Mouse (Mus musculus) cerebellum, postnatal 25 days (tissue): ENCODE data around the gene Atp6v0a1.
A peak's percentile ranks its signal among the peaks of the same experiment; 100 is the strongest.

Experiments used
- DNase-seq, 2 experiments: peaks; one replicate each; pipeline ENCODE4 v3.0.0; 2021; ENCODE audit warnings: mixed read lengths in 2 of 2

The Atp6v0a1 gene

DNA sequence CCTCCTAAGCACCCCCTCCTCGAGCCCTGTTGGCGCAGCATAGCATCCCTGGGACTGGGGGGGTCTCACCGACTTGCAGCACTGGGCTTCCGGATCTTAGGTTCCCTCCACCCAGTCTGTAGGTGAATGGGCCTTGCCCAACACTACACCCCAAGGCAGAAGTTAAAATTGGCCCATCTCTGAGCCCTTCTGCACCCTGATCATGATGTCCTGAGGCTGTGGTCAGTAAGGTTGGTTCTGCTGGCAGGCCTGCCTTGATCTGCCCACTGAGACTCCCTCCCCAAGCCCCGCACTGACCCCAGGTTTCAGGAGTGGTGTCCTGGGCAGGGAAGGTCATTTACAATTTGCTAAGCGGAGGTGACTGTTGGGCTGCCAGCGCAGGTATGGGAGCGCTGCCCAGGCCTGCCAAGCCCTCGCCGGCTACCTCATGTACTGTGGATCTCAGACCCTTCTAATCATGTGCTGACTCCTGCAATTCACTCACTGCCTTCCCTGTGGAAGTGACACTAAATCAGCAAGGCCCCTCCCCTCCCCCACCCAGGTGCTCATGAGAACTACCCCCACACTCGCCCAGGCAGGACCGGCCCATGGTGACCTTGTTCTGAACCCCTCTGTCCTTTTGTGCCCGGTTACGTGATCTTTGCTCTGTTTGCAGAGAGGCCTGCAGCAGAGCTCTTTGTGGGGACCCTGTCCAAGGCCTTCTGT lies 53.9 kb downstream of the Atp6v0a1 start:
- DNase-seq, result peak in 1 of 2 experiments; percentile 54

DNA sequence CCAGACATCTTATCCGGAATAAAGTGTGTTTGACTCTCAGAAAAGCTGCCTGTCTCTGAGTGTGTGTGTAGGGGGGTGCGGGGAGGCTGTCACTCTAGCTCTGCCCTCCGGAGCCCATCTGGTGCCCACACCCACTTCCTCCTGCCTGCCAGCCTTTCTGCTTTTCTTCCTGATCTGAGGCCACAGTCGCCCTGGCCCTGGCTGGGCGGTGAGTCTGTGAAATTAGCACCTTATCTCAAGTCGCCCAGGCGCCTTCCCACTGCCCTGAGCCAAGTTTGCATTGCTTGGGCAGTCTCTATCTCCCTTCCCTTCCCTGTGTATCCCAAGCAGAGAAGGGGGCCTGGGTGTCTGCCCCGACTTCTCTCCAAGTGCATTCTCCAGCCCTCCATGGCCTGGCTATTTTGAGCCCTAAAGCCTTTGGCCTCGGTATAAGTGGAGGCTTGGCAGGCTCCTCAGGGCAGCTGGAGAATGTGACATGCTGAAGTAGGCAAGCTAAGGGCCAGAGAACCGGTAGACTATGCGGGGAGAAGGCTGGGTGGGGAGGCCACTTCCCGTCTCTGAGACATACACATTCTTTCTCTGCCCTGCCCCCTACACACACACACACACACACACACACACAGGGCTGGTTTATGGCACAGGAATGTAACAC lies 54.5 kb downstream of the Atp6v0a1 start:
- peak; percentile 76 to 79 for DNase-seq

DNA sequence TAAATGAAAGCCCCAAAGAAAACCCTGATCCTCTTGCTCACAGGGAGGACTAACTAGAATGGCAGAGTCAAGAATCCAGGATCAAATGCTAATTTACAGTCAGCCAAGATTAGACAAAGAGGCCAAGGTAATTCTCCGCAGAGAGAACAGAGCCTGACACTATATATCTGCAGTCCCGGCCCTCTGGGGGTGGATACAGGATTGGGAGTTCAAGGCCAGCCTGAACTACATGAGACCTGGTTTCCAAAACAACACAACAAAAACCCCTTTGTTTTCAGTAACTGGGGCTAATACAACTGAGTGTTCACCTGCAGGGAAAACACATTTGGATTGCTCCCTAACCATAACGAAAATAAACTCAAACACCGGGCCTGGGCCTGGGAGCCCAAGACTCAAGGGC lies 55.2 kb downstream of the Atp6v0a1 start:
- DNase-seq, result no peak

DNA sequence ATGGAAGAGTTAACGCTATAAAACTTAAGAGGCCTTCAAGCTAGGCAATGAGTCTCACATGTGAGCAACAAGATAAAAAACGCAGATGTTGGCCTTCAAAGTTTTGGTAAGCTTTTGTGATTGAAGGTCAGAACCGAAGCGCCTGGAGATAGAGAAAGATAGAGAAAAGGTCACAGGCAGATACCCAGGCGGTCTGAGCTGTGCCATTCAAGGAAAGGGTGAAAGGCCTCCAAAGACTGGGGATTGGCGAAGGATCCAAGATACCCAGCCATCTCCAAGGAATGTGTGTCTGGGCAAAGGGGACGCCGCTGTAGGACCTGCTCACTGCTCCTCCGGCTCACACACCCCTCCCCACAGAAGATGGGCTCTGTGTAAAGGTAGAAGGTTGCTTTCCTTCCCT lies 55.8 kb downstream of the Atp6v0a1 start:
- no peak for DNase-seq

DNA sequence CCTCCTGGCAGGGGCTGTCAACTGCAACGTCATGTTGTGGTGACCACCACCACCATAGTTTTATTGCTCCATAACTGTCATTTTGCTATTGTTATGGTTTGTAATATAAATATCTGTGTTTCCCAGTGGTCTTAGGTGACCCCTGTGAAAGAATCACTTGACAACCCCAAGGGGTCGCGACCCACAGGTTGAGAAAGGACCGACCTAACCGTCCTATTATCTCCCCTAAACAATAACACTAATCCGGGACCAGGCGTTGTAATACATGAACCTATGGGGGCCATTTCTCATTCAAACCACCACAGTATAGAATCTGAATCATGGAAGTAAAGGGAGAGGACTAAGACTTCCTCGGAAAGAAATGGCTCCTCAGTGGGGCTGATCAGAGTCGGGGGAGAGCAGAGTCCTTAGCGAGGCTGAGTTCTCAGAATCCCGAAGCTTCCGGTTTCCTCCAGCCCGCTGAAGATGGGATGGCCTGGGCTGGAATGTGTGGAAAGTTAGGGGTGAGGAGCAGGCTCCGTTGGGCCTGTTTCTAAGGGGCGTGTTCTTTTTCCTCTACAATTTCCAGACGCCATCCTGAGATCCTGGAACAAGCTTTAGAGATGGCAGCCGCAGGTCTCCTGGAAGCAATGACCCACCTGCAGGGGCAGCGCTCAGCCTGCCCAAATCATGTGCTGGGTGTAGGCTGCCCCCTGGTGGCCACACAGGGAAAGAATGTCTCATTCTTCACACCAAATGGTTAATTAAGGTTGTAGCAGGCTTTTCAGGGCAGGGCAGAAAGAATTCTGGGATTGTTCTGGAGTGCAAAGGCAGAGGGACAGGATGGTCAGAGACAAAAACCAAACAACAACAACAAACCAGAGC lies 57.5 kb downstream of the Atp6v0a1 start:
- peak; percentile 91 to 94 for DNase-seq

DNA sequence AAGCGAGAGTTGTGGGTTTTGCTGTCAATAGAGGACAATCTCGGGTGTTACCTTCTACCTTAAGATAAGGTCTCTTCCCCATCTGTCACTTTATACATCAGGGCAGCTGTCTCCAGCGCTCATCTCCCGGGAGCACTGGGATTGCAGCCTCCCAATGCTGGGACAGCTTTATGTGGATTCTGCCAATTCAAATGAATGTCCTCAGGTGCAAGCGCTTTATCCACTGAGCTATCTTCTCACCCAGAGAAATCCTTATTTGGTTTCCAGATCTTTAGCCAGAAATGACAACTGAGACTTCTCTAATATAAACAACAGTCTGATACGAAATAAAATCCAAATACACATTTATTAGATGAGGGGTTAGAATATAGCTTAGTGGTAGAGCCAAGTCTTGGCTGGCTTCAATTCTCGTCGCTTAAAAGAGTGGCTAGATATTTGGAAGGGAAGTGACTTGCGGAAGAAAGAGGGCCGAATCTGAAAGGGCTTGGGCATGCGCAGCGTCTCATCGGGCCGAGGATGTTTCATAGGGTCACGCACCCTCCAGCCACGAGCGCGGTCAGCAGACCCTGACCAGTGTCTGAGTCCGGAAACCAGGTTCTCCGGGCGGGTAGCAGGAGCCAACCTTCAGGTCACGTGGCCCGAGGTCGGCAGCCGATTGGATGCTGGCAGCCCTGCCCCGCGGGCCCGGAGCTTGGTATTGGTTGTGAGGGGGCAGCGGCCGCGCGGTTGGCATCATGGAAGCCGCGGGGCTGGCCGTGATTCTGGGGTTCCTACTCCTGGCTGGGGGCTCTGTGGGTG lies 60.3 kb downstream of the Atp6v0a1 start, which contains the start of gene Naglu:
Gene Naglu (plus strand): TSS at position 622 of the 798 bp plus-strand sequence.
- peak; percentile 97 to 98 for DNase-seq

DNA sequence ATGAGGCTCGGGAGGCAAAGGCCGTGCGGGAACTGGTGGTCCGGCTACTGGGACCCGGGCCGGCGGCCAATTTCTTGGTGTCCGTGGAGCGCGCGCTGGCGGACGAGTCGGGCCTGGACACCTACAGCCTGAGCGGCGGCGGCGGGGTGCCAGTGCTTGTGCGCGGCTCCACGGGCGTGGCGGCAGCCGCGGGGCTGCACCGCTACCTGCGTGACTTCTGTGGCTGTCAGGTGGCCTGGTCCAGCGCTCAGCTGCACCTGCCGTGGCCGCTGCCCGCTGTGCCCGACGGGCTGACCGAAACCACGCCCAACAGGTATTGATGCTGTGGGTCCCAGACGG lies 60.9 kb downstream of the Atp6v0a1 start:
- DNase-seq, result no peak

DNA sequence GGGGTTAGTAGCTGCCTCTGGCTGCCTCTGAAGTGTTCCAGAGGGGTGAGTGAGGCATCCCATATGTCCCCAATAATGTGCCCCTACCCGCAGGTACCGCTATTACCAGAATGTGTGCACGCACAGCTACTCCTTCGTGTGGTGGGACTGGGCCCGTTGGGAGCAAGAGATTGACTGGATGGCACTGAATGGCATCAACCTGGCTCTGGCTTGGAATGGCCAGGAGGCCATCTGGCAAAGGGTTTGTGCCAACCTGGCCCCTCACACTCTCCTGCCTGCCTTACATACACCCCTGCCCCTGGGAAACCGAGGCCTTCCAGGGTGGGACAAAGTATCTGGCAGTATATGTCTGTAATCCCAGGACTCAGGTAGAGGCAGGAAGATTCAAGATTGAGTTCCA lies 61.7 kb downstream of the Atp6v0a1 start:
- DNase-seq, result peak in 1 of 2 experiments; percentile 52

DNA sequence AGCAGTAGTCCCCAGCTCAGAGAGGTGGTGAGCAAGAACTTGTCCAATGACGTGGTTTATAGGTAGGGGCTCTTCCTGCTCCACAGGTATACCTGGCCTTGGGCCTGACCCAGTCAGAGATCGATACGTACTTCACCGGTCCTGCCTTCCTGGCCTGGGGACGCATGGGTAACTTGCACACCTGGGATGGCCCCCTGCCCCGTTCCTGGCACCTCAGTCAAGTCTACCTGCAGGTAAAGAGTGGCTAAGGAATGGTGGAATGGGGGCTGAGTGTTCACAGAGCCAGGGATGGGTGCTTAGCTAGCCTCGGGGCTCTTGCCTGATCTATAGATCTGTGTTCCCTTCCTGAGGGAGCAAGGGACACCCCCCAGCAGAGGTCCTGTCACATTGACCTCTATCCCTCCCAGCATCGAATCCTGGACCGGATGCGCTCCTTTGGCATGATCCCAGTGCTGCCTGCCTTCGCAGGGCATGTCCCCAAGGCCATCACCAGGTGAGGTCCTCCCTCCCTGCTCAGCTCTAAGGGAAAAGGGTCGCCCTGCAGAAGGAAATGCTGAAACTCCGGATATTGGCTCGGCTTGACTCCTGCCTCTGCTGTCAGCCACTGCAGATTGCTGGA lies 62.7 kb downstream of the Atp6v0a1 start:
- DNase-seq, result peak in 1 of 2 experiments; percentile 38

DNA sequence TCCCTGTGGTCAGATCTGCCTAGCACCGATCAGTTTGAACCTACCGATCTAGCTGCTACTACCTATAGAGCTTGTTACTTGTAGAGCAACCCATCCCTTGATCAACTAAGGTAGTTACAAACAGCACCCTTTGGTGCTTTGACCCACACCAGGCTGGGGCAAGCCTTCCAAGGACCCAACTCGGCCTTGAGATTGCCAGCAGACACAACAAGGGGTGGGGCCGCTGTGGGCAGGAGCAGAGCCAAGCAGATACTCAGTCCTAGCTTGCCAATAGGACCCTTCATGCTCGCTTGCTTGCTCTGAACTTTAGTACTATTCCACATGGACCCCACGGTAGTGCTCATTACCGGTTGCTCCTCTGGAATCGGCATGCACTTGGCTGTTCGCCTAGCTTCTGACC lies 68.9 kb downstream of the Atp6v0a1 start, which contains the start of gene Hsd17b1:
Gene Hsd17b1 (plus strand): TSS at position 291 of the 400 bp plus-strand sequence.
- no peak for DNase-seq

DNA sequence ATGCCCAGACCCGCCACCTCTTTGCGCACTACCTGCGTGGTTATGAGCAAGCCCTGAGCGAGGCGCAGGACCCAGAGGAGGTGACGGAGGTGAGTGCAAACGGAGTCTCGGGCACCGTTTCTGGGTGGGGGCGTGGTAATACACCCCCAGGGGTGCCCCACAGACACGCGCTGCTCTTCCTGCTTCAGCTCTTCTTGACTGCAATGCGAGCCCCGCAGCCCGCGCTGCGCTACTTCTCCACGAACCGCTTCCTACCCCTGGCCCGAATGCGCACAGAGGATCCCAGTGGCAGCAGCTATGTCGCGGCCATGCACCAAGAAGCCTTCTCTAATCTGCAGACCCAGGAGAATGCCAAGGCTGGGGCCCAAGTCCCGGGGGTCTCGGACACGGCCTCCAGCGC lies 70.5 kb downstream of the Atp6v0a1 start:
- no peak for DNase-seq

DNA sequence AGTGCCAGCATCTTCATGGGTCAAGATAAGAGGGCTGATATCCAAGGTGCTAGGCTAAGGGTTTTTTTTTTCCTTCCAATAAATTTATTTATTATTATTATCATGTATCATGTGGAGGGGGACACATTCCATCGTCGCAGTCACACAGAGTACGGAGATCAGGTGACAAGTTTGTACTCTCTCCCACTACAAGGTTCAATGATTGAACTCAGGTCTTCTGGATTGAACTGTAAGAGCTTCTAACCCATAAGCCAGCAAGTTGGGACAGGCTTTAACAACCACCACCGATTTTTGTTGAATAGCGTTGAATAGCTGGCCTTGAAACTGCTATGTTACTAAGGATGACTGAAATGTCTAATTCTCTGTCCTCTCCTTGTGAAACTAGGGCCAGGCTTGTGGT lies 71.2 kb downstream of the Atp6v0a1 start:
- peak in 1 of 2 experiments; percentile 1 for DNase-seq

DNA sequence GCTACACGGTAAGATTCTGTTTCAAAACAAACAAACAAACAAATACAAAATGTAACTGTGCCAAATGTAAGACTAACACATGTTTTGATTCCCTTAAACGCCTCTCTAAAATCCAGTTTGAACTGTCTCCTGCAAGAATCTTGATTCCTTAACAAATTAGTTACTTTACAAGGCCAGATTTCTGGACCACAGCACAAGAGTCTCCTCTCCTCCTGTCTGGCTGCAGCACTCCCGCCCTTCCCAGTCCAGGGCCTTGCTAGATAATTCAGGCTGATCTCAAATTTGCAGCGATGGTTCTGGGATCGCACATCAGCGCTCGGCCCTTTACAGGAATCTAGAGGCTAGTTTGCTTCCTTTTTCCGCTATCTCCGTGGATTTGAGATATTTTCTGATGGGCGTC lies 72.4 kb downstream of the Atp6v0a1 start:
- DNase-seq, result peak in 1 of 2 experiments; percentile 42

DNA sequence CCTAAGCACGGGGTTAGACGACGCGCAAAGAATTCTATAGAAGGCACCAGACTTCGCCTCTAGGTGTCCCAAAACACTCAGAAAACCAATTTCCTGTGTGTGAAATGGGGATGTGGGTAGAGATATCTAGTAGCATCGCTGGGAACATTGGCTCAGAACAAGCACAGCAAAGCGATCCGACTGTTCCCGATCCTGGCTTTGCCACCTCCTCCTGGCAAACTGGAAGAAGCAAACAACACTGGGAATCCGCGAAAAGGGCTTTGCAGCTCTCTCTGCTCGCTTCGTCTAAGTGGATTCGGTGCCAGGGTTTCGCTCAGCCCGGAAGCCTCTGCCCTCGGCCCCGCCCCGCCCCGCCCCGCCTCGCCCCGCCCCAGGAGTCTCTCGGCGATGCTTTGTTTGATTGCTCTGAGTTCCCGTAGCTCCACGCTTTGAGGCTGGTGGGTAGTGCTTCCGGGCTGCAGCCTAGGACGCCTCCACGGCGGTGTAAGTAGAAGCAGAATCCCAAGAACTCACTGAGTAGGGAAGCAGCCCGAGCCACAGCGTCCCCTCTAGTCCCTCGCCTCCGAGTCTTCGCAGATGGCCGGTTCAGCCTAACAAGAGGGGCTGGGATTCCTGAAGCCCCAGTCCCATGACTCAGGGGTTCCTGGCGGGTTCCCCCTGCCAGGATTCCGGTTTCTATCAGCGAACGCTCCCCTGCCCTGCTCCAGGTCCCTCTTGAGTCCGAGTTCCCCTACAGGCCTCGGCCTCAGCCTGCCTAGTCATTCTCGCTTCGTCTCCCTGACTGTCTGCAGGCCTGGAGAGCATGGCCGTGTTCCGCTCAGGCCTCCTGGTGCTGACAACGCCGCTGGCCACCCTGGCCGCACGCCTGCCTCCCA lies 73.2 kb downstream of the Atp6v0a1 start, which contains the start of gene Coasy:
Gene Coasy (plus strand): TSS at position 358 of the 875 bp plus-strand sequence.
- DNase-seq, result peak; percentile 90 to 93

DNA sequence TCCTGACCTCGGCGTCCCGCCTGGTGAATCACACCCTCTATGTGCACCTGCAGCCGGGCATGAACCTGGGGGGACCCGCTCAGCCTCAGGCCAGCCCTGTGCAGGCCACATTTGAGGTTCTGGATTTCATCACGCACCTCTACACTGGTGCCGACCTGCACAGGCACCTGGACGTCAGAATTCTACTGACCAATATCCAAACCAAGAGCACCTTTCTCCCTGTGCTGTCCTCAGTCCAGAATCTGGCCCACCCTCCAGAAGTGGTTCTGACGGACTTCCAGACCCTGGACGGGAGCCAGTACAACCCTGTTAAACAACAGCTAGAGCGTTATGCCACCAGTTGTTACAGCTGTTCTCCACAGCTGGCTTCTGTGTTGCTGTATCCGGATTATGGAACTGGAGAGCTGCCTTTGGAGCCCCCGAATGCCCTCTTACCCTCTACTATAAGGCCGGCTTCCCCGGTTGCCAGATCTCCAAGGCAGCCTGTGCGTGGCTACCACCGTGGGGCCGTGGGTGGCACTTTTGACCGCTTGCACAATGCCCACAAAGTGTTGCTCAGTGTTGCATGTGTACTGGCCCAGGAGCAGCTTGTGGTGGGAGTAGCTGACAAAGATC lies 73.9 kb downstream of the Atp6v0a1 start:
- peak in 1 of 2 experiments; percentile 58 for DNase-seq

DNA sequence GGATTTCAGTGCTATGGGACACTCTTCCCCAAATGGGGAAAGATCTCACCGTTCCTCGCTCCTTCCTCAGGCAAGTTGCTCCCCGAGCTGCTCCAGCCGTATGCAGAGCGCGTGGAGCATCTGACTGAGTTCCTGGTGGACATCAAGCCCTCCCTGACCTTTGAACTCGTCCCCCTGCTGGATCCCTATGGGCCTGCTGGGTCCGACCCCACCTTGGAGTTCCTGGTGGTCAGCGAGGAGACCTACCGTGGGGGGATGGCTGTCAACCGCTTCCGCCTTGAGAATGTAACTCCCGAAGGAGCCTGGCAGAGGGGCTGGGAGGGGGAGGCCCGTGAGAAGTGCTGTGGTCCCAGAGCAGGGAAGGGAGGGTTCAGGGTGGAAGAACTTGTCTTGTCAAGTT lies 75.0 kb downstream of the Atp6v0a1 start:
- peak in 1 of 2 experiments; percentile 31 for DNase-seq

DNA sequence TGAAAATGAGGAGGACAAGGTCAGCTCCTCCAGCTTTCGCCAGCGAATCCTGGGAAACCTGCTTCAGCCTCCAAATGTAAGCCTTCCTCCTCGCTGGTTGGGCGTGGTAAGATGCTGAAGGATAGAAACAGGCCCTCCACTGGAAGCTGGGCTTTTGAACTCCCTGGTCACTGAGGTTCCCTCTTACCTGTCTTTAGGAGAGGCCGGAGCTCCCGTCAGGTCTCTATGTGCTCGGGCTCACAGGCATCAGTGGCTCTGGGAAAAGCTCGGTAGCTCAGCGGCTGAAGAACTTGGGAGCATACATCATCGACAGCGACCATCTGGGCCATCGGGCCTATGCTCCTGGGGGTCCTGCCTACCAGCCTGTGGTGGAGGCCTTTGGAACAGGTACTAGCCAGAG lies 75.6 kb downstream of the Atp6v0a1 start:
- DNase-seq, result no peak

DNA sequence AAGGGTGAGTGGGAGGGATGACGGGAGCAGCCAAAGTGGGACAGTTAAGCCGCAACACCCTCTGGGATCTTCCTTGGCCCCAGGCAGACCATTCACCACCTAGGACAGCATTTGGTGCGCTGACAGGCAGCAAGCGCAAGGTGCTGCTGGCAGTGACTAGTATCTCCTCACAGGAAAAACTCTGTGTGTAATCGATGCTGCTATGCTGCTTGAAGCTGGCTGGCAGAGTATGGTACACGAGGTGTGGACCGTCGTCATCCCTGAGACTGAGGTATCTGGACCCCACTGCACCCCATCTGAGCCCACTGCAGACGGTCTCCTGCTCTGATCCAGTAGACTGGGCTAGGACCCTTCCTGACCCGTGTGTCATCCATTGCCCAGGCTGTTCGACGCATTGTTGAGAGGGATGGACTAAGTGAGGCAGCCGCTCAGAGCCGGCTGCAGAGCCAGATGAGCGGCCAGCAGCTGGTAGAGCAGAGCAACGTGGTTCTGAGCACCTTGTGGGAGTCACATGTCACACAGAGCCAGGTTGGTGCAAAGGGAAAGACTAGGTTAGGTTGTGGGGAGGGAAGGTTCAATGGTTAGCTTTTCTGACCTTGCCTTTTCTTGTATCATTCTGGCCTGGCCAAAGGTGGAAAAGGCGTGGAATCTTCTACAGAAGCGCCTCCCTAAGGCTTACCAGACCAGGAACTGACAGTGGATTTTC lies 76.5 kb downstream of the Atp6v0a1 start:
- DNase-seq, result no peak

DNA sequence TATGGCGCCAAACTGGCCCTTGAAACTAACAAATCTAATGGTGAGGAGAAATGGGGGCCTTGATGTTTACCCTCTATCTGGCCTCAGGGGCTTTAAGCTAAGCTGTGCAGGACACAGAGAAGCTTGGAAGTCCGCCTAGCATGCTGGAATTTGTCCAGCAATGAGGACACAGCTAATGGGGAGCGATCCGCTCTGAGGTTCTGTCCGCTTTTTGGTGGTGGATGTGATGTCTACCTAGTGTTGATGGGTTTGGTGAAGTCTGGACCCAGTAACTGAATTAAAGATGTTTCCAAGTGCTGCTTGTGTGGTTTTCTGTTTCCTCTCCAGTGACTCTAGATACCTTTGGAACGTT lies 77.0 kb downstream of the Atp6v0a1 start:
- DNase-seq, result peak; percentile 55 to 69
